Mouse (Mus musculus) thymus, postnatal 36 days (tissue): Measurements from ENCODE around the gene Efnb2.

Source experiments
- DNase-seq, 2 experiments: peaks; one replicate each; pipeline ENCODE4 v3.0.0; 2022; ENCODE audit warnings: mixed read lengths in 2 of 2

Gene Efnb2

DNA sequence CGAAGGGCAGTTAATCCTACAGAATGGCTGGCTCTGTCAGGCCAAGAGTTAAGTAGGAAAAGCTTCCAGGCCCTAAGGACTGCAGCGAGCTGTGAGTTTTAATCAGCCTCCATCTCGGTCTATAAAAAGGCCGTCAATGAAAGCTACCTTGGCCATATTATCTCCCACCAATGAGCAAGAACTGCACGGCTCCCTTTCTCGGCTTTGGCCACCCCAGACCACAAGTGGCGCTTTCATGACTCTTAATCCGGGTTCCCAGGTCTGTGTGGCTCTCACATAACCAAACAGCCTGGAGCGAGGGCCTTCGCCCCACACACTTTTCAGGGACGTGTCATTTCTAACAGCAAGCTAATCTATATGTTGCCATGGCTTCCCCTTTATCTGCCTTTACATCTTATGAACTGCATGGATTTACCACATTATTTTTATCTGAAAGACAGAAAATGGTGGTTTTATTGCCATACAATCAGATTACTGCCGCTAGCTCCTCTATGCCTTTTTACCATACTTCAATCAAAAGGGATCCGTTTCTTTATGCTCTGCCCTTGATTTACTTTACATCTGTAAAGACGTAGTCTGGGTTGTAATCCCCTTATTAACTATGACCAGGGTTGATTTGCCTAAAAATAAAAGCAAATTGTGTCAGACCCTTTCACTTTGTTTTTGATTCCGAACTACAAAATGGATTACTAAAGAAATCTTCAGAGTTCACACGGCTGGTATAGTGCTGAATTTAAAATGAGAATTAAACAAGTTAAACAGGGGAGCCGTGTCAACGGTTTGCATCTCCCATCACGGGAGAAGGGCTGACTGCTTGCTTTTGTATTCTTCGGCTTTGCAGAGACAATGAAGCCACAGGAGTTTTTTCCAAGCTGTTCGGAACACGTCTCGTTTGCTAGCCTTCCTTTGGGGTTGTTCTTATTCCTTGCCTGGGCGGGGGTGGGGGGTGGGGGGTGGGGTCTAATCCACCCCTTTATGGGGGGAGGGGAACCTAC lies 5.4 kb downstream of the Efnb2 start:
- DNase-seq: no peak

DNA sequence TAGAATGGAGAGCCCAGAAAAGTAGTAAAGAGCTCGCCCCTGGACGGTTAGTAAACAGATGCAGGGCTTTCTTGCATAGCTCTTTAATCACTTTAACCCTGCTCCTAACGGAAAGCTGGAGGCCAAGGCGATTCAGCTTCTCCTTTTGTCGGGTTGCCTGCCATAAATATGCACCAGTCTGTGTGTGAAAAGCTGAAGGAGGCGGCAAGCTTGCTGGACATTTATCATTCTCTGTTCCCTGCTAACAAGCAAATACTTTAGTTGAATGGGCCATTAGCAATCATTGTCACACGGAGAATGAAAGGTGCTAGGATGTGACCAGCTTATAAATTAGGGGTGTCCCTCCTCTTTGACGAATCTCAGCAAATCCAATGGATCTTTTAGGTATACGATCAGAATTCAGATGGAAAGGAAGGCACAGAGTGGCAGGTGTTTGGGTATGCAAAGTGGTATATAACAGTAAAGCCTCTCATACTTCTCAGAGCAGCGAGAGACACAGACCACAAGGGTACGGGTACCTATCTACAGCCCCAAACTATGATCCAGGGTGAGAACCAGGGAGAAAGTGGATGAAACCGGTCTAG lies 7.0 kb downstream of the Efnb2 start:
- no peak for DNase-seq

DNA sequence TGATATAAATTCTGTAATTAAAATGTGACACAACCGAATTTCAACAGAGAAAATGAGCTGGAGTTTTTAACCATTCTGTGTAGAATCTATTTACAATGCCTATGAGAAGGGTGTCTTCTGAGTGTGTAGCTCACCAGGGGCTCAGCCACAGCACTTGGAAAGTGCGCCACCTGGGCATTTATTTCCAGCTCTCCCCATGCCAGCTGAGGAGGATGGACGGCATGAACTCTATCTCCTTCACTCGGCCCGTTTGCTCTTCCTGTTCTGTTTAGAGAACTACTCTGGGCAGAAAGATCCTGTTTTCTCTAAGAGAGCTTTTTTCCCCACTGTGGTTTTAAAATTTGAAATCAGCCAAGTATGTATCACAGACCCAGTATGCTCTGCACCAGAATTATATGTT lies 7.7 kb downstream of the Efnb2 start:
- no peak for DNase-seq

DNA sequence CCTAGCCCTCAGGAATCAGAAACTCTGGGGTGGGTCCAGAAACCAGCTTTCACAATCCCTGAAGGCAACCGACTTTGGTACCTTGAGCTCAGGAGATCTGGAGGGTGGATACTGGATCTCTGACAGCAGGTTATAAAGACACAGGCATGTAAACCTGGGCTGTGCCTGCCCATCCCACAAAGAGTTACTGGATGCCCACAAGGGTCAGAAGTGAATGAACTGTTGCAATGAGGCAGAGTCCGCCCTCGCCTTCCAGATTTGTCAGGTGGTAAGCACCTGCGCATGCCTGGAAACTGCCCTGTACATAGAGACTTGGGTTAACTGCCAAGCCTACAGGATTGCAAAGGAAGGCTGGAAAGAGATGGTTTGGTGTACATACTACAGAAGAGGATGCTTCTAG lies 8.7 kb downstream of the Efnb2 start:
- no peak for DNase-seq

DNA sequence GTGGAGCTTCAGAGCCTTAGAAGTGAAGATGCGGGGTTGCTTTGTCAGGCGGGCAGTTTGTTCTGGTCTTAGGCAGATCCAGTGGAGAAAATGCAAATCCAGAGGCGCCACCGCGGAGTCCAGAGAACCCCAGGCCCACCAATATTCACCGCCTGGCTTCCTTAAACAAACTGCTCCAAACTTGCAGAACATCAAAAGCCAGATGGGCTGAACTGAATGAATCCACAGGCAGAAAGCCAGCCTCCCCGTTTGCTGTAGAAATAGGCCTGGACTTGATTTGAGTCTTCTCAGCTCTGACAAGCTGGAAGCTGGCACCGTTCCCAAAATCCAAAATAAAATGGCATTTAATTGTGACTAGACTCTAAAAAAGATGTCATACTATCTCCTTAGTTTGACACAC lies 11.1 kb downstream of the Efnb2 start:
- no peak for DNase-seq

DNA sequence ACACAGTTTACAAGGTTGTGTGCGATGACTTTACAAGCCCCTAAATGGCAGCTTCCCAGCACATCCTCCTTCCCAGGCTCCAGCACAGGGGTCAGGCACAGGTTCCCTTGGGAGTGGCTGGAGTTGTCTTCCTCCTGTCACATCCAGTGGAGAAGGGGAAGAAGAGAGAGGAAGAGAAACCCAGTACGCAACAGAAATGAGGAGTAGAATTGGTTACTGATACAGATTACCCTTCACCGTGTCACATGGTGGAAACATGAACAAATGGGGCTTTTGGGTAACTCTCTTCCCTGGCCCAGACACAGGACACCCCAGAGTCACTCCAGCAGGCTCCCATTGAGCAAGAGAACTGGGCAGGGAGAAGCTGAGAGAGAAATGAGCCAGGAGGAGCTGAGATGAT lies 11.5 kb downstream of the Efnb2 start:
- no peak for DNase-seq

DNA sequence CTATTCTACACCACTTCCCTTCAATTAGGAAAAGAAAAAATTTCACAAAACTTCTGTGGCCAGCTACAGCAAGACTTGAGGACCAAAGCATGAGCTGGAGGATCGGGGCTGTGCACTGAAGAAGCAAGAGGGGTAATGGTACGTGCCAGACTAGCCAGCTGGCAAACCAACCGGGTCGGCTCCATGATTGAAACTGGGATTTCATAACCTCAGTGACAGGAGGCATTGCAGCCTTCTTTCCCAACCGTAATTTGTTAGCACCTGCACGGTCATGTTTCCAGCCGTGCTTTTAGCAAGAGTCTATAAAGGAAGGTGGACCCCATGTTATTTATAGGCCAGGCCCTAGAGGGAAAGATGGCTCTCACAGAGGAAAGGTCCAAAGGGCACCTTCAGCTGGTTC lies 12.4 kb downstream of the Efnb2 start:
- DNase-seq: no peak

DNA sequence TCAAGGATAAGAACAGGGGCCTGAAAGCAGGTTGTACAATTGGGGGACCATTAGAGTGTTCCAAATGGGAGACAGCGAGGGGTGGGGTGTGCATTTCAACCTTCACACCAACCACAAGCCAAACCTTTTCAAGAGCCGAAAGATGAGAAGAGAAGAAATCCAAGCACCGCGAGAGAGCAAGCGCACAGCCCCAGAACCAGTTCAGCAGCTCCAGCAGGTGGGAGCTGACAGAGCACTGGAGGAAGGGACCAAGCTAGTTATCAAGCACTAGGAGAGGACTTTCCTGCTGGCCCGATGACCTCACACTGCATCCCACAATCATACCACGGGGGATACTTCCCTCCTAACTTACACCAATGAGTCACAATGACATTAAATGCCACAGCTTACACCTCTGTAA lies 13.2 kb downstream of the Efnb2 start:
- no peak for DNase-seq

DNA sequence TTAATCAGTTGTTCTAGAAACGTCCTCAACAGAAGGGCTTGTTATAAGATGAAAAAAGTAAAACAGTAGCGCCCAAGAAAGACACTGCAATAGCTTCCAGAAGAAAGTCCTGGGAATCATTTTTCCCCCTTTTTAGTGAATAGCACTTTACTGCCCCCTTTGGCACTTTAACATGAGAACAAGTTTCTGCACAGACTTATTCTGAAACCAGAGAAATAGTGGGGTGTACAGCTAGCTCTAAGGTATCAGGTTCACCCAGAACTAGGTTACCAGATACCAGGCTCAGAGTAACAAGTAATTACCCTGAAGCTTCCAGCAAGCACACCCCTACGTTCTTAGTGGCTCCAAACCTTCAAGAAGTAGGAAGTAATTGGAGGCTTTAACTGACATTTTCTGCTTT lies 13.7 kb downstream of the Efnb2 start:
- no peak for DNase-seq

DNA sequence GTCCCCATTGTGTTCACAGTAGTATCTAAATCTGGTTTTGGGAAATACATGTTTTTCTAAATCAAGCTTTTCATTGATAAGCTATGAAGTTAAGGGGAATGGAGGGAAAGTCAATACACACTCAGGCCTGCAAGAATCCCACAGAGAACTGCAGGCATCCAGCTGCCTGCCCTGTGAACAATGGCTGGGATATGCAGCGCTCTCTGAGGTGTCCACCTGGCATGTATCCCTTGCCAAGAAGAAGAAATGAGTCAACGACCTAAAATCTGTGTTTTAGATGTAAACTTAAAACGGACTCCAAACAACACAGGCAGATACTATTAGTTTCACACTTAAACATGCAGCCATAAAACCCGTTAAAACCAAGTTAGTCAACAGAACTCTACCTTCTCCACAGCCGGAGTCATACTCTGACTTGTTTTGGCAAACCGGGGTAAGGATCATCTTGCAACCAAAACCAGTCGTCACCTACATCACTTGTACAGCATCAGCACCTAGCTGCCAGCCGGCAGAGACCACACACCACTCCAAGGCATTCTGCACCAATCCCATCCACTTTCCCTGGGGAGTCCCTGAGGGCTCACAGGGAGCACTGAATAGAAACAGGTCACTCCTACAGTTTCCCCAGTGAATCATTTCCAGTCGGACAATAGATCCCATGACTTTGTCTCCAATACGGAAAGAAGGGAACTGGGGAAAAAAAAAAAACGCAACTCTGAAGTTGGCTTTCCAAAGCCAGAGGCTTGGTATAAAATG lies 16.7 kb downstream of the Efnb2 start:
- DNase-seq: no peak

DNA sequence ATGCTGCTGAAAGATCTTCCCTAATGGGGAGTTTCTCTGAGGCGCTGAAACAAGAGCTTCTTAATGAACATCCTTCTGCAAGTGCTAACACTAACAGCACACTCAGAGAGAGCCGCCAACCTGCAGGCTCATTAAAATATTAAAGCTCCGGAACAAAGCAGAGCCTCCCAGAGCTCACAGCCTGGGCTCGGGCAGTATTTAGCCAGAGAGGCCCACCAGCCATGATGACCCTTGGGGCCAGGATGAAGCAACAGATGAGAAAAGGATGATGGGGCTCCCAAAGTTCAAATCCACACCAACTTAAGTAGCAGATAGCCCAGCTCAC lies 20.8 kb downstream of the Efnb2 start:
- no peak for DNase-seq

DNA sequence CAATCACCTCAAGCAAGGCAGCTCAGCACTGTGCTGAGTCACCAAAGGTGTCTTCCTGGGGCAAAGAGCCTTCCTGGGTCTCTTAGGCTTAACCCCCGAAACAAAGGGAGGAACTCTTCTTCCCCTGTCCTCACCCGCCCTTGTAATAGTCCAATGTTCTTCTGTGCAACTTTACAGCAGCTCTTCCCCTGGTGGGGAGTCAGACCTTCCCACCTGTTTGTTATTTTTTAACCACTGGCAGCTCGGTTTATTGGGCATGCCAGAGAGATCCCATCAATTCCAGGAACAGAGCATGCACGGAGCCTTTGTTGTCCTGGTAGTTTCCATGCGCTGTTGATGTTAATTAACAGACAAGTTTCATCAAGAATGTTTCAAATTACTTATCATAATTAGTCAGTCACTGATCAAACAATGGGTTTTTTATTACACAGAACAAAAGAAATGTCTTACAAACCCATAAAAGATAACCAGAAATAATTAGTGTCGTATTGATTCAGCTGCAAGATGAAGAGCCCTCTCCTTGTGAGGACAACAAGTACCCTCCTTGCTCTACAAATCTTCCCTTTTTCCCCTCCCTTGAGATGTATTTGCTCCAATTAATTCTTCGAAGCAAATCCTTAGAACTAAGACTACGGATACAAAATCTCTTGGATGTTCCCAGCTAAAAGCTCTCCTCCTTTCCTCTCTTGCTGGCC lies 21.3 kb downstream of the Efnb2 start:
- DNase-seq: no peak

DNA sequence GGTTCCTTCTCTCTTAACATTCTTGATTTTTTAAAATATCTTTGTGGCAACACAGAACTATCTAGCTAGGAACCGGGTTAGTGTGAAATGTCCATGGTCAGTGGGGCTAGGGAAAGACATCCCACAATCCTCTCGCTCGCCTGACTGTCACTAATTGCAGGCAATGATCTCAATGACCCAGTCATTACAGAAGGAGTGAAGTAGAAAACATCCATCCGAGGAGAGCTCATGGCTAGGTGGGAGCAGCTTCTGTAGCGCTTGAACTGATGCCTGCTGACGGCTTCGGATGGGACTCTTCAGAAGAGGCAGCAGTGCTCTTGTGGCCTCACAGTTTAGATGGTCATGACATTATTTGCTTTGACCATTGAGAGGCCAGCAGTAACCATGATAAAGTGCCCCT lies 29.6 kb downstream of the Efnb2 start:
- DNase-seq: no peak

DNA sequence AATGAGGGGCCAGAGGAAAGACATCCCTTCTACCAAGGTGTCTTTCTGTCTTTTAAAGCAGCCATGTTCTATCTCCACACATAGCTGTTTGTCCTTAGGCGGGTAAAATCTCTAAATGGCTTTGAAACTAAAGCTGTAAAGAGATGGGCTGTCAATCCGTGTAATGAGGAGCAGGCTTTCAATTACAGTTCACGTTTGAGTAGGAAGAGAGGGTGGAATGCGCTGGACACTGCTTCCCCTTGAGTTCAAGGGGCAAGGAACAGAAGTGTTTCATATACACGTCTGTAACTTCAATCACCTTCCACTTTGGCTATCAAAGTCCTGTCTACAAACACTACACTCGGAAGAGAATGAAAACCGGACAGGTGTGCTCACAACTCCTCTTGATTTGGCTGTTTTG lies 37.0 kb downstream of the Efnb2 start:
- no peak for DNase-seq

DNA sequence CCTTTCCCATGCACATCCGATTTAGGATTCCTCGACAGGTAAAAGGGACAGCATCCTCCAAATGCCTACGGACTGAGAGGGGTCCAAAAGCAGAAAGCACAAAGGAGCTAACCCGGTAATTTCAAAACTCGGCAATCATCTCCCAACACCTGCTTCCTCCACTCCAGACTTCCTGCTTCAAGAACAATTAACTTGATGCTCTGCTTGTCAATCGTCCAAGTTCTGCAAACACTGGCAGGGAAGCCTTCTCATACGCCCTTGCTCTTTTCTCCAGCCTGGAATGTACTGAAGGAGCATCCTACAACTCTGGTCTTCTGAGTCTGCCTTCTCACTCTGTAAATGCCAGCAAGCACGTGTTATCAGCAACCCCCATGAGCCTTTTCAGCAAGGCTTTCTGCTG lies 37.6 kb downstream of the Efnb2 start:
- no peak for DNase-seq

DNA sequence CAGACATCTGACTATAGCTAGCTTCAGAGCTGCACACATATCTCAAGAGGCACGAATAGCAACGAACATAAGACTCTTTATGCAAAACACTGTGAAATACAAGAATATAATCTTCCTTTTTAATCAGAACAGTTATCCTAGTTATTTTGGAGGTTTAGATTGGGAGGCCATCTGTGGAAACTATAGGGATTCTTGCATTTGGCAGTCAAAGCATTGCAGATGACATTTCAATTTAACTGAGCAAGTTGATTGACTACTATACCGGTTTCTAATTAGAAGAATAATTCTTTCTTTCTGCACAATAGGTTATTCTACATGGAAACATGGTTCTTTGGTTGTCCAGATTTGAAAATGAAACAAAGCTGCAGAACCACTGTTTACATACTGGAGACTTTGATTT lies 38.6 kb downstream of the Efnb2 start:
- no peak for DNase-seq

DNA sequence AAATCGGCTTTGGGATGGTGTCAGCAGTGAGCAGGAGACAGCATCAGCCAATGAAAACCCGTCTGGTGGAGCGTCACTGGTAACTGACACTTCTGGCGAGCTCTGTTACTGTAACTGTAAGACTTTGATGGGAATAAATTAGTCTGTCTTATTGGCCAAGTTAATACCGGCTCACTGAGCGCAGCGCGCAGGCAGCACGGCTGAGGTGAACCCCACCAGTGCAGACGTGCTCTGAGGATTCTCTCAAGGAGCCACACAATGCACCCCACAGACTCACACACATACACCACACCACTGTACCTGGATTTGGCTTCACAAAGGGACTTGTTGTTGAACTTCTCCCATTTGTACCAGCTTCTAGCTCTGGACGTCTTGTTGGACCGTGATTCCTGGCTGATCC lies 39.0 kb downstream of the Efnb2 start:
- no peak for DNase-seq

DNA sequence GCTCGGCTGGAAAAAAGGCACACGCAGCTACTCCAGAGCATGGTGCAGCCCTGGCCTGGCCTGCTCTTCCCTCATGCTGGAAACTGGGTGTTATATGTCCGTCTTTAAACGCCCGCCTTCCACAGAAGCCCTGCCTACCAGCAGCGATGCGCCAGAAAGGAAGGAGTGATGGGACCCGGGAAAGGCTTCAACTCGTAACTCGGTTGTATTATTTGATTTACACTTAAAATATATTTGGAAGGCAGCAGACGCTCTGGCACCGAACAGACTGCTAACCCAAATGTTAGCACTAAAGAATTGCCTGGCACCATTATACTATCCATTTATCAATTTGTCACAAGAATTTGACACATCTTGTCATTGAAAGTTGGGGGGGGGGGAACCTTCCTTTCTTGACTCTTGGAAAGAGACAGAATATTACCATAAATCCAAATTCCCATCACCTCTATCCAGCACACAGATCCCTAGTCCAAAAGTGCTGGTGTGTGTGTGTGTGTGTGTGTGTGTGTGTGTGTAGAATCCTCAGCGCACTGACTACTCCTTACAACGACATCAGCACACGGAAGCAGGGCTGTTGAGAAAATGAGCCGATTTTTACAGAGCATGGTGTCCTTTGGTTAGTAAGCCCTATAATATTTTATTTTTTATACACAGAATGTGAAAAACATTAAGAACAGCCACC lies 39.7 kb downstream of the Efnb2 start:
- no peak for DNase-seq

DNA sequence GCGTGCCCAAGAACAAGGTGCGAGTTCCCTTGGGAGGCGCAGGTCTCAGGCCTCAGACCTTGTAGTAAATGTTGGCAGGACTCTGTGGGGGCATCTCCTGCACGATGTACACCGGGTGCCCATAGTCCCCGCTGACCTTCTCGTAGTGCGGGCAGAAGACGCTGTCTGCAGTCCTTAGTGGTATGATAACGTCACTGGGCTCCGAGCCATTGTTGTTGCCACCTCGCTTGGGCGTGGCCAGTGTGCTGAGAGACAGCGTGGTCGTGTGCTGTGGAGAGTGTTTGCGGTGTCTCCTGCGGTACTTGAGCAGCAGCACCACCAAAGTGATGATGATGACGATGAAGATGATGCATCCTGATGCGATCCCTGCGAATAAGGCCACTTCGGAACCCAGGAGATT lies 40.5 kb downstream of the Efnb2 start:
- no peak for DNase-seq

DNA sequence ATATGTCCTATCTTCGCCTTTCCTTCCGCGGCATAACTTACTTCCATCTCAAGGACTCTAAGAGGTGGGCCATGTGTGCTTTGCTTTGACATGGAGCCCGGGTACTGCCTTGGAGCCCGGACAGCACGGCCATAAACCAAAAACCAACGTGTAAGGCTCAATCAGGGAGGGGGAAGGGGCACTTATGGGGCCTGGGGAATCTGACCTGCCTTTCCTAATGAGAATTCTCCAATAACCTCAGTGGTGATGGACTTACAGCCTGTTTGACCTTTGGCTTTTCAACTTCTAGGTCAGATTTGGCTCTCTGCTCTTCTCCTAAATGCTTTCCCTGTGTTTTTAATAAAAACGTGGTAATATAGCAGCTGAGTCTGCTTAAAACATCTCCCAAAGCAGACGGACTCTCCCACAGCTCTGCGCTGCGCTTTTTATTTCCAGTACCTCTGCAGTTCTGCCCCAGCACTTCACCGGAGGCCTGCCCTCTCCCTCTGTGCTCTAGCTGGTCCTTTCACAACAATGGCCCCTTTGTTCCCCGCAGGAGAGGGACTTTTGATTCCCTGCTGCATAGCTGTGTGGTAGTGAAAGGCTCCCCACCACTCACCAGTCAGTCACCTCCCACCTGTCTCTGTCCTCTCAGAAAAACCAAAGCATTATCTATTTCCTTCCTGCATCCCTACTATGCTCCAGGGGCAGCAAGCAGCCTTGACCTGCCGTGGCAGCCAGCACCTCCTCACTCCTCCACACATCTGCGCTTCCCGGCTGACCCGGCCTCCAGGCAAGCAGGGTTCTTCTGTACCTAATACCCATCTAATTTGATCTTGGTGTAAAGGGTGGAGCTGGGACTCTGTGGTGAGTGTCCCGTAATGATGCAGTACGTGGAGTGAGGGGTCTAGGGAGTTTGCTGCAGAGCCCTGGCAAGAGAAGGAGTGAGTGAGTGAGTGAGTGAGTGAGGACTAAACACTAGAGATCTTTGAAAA lies 41.5 kb downstream of the Efnb2 start:
- DNase-seq: no peak

DNA sequence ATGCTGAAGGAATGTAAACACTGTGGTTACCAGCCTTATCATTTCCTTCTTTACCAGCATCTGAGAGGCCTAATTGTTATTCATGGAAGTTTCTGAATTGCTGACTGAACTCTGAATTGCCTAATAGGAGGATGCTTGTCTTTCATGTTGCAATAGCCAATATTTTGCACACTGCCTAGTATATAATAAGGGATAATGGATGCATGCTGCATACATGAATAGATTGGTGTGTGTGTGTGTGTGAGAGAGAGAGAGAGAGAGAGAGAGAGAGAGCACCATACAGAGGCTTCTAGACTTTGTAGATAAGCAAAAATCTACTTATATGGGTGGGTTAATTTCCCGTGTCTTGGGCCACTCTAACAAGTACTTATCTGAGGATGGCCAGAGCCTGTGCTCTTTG lies 47.2 kb downstream of the Efnb2 start:
- no peak for DNase-seq

DNA sequence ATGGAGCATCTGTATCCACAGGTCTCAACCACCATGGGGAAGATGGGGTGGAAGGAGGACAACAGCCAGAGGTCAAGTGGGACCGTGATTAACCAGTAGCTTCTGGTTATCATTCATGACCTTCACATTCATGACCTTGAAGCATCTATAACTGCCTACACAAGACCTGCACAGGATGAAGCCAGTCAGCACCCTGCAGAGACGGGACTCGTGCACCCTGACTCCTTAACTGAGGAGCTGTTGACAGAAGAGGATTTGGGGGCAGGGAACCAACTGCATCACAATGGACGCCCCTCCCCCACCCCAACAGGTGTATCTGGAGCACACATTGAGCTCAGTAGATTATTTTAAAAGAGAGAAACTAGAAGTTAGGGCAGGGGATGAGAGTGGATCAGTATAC lies 49.1 kb downstream of the Efnb2 start:
- no peak for DNase-seq
